Mouse (Mus musculus): Measurements from ENCODE around the gene Rbm10. TPM values are rescaled to one million over a fixed set of nuclear protein-coding genes. Genes with fewer than 3 reads are reported as not detected.

The Rbm10 gene
- polyA plus RNA-seq, 1 experiment from 2014 or later, result 51.4 TPM

- peaks cover 3% of the 10 kb centered on the region for H3K27me3 ChIP-seq
- ATAC-seq (no peak), DNase-seq (ENCODE audit: low read depth, low spot score) (no peak)
- ChIA-PET POLR2A (interaction anchor here (3.2 kb wide), 1 partner anchor 10 kb away, joined by 11 read pairs; the partner anchor contains the start of gene Usp11), CTCF (interaction anchor here (1.4 to 1.6 kb wide), 2 partner anchors 9 to 78 kb away, joined by 3 to 4 read pairs; no protein-coding TSS in a partner anchor)
- no peak for TF ChIP-seq CTCF (IDR thresholded peaks at IDR 0.05)
- in situ Hi-C loops (cut with MboI; ENCODE audit: low pct_unique_long_range_greater_than_20kb), result no loop called here
These were observed 75.3 kb downstream of the Rbm10 start for GRCm38 (mm10) chrX:20692616-20693015.

GRCm38 (mm10) chrX:20695842-20696241 is 78.5 kb downstream of the Rbm10 start:
- no peak for TF ChIP-seq CTCF (IDR thresholded peaks at IDR 0.05)
- DNase-seq (ENCODE audit: low read depth, low spot score), result no peak
- CTCF ChIA-PET, result no interaction called here
- ATAC-seq, result no peak
- H3K27me3 ChIP-seq, result peaks cover 3% of the 10 kb centered on the region
- in situ Hi-C loops (cut with MboI; ENCODE audit: low pct_unique_long_range_greater_than_20kb), result no loop called here
- POLR2A ChIA-PET, result interaction anchor here (0.6 kb wide), 1 partner anchor 42 kb away, joined by 3 read pairs; no protein-coding TSS in a partner anchor

Other genes with a start within 250 kb of the Rbm10 start
- 4.6 TPM for gene Jade3, start 191.8 kb upstream of the Rbm10 start, polyA plus RNA-seq (2021)
- gene Rgn, start 67.7 kb upstream of the Rbm10 start, polyA plus RNA-seq (2021), result 0.05 TPM
- gene Ndufb11, start 116 bp downstream of the Rbm10 start, polyA plus RNA-seq (2021), result 322 TPM
- gene Uba1, start 40.8 kb downstream of the Rbm10 start, polyA plus RNA-seq (2021), result 307 TPM
- gene Cdk16, start 70.5 kb downstream of the Rbm10 start, polyA plus RNA-seq (2021), result 151 TPM
- 42.7 TPM for gene Usp11, start 86.4 kb downstream of the Rbm10 start, polyA plus RNA-seq (2021)
- gene Araf, start 180.3 kb downstream of the Rbm10 start, polyA plus RNA-seq (2021), result 94.5 TPM

All from Patski (cell line).